Mouse (Mus musculus) megakaryocyte-erythroid progenitor cell, adult 5-6 weeks (primary cell): ENCODE data around the gene Nudt16l1. TPM values are rescaled to one million over a fixed set of nuclear protein-coding genes. Genes with fewer than 3 reads are reported as not detected.

Experiments
- ATAC-seq: replicated peaks from 2 replicates; pipeline ENCODE4 v1.8.0; 2016; ENCODE audit warnings: mild to moderate bottlenecking, inconsistent platforms; ENCODE audit not compliant: severe bottlenecking, poor library complexity, low FRiP score, low TSS enrichment
- total RNA-seq, 2 experiments: library from RNA; stranded (forward) in 1 of 2; stranded (reverse) in 1 of 2; fragments of 200-1000, 215-1000 nt in 1 of 2; fragments of >200 nt in 1 of 2; fragmentation: Nextera tagmentation in 1 of 2; gene quantifications; 2 replicates each; pipeline ENCODE4 v1.2.3; 2014 to 2017

Nudt16l1 gene
- total RNA-seq, 2 experiments from 2014 or later = 15.0 to 46.3 TPM

DNA sequence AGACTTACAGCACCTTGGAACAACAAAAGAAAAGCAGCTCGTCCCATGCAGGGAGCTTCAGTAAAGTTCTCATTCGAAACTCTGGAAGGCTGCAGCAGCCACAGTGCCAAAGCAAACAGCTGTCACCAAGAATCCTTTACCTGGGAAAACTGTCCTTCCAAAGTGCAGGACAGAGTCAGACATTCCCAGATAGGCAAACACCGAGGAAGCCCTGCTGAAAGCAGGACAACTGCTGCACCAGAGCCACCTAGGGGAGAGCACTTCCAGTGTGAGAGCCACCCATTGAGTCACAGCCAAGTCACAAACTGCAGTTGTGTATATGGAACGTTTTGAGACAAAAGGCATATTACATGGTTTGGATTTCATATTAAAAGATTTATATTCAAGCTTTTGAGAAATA lies 6.9 kb downstream of the Nudt16l1 start:
- no peak for ATAC-seq

DNA sequence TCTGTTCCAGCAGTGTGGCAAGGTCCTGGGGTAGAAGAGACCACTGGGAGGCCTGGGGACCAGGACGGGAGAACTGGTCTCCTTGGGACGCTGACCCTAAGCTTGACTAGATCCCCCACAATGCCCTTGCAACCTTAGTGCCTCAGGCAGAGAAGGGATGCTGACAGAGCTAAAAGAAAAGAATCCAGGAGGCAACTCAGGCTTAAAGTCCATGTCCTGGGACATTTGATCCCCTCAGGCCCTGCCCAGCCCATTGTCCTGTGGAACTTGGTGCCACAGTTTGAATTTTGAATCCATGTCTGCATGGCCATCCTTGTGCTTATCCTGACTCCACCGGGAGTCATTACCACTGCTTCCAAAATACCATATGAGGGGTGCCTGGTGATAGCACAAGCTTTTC lies 7.6 kb downstream of the Nudt16l1 start:
- no peak for ATAC-seq

DNA sequence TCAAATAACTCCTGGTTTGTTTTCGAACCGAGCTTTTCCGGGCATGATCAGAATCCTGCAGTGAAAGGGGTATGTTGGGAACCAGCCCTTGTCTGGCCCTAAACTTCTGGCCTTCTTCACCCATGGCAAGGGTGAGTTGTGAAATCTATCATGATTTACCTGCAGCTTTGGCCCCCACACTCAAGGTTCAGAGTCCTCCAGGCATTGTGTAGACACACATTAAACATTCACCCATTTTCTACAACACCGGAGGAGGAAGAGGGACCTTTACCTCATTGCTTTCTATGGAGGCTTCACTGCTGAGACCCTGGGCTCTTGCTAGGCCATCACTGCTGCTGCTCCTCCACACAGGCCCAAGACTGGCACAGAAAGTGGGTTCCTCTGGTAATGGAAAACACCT lies 8.8 kb downstream of the Nudt16l1 start:
- ATAC-seq = no peak

DNA sequence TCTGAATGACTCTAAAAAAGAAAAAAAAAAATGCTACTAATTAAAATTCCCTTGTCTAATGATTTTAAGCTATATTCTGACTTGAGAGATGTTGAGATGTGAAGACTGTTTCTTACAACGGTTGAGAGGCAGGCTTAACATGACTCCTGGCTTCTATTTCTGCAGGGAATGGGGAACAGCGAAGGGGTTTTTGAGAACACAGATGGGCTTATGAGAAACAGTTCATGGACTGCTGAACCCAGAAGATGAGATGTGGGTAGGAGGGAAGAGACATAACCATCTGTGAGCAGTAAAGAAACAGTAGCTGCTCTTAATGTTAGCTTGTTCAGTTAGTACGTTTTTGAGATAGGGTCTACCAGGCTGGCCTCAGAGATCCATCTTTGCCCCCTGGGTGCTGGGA lies 18.0 kb downstream of the Nudt16l1 start:
- ATAC-seq = no peak

DNA sequence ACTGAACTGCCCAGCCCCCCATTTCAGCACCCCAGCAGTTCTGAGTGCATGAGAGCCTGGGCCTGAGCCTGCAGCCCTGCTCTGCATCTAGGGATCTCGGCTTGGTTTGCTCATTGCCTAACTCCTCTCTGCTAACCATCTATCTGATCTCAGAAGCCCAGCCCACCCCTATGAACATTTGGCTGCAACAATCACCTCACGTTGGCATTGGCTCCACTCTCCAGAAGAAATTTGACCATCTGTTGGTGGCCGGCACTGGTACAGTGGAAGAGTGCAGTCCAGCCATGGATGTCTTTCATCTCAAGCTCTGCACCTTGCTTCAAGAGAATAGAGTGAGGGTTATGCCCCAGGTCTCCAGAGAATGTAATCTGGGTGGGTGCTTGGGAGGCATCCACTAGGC lies 18.9 kb downstream of the Nudt16l1 start:
- no peak for ATAC-seq

DNA sequence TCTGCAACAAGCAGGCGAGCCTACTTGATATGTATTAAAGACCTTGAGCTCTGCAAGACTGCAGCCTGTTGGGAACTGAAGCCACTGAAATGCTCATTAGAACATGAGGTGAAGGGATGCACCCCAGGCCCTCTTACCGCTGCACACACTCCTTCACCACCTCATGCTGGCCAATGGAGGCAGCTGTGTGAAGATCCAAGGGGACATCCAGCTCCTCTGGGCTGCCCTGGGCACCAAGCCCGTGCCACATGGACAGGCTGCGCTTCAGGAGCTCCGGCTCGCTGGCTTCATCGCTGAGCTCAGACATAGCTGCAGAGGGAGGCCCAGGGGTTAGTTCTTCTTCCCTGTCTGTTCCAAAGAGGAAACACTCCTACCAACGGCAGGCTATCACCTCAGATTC lies 21.7 kb downstream of the Nudt16l1 start:
- no peak for ATAC-seq

DNA sequence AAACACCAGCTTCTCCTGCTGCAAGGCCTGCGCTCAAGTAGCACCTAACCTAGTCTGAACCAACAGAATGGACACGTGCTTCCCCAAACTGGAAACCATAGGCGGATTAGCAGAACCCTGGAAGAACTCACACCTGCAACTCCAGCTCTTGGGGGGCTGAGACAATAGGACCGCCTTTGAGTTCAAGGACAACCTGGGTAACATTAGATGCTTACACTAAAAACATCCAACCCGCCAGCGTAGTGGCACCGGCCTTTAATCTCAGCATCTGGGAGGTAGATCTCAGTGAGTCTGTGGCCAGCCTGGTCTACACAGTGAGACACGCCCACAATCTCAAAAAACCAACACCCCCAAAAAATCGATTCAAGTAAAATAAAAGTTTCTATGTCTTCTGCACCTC lies 24.8 kb downstream of the Nudt16l1 start:
- no peak for ATAC-seq

DNA sequence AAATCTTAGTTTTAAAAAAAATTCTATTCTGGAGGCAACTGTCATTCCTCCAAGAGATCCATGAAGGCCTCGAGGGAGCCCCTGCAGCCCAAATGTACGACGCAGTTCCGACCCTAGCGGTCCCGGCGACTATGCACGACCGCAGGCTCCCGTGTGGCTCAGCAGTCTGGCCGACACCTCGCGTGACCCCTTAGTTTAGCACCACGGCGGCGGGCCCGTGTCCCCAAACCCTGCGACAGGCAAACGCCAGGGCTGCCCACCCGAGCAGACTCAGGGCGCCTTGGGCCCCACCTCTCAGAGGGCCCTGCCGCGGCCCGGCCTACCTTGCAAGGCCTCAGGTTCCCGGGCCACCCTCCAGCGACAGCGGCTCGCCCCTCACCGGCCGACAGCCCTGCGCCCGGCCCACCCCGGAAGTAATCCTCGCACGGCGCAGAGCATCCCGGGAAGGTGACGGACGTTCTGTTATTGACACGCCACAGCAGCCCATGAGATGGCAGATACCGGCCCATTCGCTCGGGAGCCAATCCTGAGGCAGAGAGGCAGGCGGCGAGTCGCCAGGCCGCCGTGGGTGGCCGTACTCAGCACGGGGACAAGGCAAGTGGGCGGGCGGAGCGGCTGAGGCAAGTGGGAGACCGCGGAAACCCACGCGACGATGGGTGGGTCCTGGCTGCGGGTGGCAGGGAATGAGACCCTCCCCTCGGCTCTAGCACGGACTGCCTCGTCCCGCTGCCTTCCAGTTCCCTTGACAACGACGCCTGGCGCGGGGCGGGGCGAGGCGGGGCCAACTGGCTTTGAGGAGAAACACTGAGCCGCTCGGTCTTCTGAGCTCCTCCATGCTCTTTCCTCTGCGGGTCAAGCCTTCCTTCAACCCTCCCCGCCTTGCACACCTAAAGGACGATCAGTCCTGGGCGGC lies 25.5 kb downstream of the Nudt16l1 start, which contains the start of gene Anks3:
Gene Anks3, minus strand, starts transcription at position 409 of the 913 bp plus-strand sequence.
- ATAC-seq = peak; percentile 95

DNA sequence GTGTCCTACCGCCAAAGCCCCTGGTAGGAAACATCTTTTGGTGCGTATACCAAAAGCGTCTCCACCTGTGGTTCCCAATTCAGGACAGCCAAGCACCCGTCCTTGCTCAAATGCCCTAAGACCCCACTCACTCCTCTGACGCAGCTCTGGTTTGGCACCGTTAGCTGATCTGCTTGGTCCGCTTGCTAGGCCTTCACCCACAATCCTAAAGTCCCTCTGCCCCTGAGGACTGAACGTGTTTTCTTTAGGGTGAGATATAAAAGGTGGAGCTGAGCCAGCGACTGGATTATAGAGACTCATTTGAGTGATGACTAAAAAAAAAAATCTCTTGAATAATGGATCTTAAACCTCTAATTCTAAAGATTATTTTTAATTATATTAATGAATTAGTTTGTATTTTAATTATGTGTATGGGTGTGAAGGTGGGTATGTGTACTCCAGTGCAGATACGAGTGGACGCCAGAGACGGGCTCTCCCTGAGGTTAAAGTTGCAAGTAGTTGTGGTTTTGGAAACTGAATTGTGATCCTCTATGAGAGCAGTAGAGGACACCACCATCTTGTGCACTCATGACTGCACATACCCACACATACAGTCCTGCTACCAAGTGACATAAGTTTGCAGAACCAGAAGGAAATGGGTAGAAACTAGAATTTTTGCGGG lies 26.3 kb downstream of the Nudt16l1 start:
- ATAC-seq = peak; percentile 16; the same call in 1 of the 2 replicates

DNA sequence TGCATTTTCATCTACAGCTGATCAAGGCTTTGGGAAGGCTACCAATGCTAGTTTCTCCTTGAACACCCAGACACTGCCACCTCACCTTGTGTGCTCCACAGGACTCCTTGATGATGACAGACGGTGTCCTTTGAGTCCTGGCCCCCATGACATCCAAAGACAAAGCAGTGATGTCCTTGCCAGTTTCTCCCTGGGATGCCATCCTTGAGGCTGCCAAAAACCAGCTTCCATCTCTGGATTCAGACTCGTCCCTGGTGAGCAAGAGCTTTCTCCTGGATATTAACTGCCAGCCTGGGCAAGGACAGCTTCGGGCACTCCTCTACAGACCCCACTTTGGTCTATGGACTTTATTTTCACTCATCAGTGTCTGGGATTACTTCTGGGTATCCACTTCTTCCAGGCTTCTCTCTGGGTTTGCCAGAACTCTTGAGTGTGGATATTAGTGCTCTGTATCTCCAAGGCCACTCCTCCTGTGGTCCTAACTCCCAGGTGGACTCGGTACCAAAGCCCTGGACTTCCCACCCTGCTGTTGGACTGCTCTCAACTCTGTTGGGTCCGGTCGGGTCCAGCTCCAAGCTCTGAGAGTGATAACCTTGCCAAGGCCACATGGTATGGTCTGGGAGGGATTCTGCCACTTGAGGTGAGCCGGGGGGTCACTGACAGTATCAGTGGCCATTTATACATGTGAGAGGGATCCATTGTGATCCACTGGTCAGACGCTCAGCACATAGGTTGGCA lies 27.0 kb downstream of the Nudt16l1 start:
- no peak for ATAC-seq

DNA sequence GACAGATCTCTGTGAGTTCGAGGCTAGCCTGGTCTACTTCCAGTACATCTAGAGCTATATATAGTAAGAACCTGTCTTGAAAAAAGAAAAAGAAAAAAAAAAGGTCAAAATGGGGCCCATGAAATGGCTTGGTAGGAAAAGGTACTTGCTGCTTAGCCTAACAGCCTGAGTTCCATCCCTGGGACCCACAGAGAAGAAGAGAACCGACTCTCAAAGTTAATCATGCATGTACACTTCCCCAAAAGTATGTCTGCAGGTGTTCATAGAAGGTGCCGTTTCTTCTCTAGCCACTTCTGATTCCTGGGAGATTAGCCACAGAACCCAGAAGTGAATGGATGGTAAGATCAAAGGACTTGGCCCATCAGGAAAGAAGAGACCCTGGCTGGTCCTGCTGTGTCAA lies 29.9 kb downstream of the Nudt16l1 start:
- no peak for ATAC-seq

DNA sequence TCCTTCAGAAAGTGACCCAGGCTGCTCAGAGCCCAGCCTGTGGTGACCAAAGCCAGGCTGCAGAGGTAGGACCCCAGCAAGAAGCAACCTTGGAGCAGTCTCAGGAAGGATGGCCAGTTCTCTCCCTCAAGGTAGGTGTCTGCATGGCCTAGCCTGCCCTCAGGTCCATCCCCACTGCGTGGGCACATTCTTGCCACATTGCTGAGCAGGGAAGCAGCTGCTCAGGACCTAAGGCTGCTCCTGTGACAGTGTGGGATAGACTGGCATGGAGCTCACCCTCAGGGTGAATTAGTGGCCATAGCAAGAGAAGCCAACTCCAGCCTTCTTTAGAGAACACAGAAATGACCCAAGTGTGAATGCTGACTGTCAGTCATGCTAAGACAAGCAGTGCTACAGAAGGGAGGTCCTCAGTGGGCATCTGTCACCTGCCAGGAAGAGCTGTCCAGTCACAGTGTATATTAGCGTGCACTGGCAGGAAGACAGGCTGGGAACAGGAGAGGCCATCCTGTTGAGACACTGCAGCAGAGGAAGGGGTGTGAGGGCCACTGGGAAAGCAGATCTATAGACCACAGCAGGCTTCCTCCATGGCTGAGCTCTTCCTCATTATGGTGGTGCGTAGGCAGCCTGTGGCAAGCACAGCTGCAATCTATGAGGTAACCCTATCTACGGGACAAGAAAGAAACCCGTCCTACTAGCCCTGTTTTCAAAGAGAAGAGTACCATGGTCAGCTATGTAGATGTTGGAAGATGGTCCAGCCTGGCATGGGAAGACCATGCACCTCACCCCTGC lies 30.7 kb downstream of the Nudt16l1 start:
- ATAC-seq = no peak

DNA sequence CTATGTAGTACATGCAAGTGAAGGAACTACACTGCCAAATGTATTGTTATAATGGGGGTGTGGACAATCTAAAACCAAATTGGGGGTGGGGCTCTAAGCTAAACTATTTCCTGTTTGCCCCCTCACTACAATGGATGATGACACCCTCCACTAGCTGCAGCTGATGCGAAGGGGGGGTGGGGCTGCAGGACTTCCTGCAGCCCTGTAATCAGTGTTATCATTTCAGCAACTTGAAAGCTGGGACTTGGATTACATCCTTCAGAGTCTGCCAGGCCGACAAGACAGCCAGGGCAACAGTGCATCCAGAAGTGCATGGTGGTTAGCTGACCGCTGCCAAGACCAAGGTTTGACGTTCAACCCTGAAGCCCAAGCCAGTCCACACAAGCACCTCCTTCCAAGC lies 33.1 kb downstream of the Nudt16l1 start:
- no peak for ATAC-seq

DNA sequence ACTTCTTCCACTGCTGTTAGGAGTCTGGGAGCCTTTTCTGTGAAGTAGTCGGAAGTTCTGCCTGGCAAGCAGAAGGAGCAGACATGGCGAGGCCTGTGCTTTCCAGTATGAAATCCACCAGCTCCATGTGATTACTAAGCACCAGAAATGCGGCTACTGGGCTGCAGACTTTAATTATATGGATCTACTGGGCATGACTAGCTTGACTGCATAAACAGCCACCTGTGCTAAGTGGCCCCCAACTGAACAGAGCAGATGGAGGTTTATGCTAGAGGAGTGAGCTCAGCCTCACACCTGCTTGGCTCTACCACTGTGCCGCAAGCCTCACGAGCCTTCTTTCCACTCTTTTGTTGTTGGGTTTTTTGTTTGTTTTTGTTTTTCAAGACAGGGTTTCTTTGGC lies 36.0 kb downstream of the Nudt16l1 start:
- no peak for ATAC-seq

DNA sequence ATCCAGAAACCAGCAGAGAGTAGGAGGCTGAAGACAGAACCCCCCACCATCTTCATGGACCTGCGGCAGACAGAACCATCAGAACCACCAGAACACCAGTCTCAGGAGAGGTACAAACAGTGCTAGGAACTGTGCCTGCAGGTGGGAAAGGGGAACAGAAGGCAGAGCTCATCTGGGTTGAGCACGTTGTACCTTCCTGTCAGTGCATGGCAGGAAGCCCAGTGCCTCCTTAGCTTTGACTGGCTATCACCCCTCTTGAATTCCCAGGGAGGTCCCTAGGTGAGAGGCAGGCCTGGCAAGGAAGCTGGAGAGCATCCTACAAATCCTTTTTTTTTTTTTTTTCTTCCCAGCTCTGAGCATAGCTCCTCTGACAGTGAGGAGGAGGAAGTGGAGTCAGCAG lies 37.6 kb downstream of the Nudt16l1 start:
- ATAC-seq = no peak

DNA sequence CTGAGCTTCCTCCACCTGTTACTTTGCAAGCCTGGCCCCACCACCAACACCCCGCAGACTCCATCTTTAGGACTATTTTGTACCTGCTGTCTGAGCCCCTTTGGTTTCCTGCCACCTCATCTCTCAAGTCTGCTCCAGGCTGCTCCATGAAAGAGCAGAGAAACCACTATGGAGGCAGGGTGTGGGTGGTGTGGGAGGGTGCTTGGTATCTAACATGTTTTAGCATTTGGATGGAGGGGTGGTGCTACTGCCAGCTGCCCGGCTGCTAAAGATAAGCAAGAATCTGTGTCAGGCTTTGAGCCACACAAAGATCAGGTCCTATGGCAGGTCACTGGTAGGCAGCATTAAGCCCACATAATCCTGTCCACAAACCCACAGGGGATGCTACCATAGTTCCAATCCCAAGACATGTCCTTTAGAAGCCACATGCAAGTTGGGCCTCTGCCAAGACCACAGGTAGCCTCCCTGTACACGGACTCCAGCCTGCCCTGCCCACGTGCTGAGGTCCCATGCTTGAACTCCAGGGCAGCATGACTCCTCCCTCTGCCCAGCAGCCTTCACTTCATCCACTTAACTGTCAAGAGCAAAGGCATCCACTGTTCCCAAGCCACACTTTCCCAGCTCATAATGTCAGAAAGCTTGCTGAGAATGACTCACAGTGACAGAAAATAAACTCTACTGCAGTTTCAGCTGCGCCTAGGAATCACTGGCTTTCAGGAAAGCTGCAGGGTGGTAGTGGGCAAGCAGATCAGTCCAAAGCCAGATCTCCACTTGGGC lies 39.9 kb downstream of the Nudt16l1 start:
- peak; percentile 81 for ATAC-seq

DNA sequence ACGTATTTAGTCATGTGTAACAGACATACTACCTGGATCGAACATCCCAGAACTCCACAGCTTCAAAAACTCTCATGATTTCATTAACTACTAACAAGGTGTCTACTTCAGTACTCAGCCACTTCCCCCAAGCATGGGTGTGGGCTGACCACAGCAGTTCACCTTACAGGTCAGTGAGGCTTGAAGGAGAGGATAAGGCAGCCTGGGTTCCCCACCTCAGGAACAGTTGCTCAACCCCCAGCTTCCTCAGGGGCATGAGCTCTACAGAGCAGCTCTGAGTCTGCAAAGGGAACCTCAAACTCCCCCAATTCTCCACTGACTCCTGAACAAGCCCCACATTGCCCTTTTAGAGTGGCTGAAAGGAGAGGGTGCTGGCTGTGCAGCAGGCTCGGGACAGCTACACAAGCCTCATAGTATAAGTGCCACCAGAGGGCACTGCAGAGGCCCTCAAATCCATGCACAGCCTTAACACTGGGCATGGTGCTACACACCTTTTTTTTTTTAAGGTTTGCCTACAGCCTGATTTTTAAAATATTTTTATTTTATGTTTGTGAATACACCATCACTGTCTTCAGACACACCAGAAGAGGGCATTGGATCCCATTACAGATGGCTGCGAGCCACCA lies 41.3 kb downstream of the Nudt16l1 start:
- peak; percentile 77 for ATAC-seq

DNA sequence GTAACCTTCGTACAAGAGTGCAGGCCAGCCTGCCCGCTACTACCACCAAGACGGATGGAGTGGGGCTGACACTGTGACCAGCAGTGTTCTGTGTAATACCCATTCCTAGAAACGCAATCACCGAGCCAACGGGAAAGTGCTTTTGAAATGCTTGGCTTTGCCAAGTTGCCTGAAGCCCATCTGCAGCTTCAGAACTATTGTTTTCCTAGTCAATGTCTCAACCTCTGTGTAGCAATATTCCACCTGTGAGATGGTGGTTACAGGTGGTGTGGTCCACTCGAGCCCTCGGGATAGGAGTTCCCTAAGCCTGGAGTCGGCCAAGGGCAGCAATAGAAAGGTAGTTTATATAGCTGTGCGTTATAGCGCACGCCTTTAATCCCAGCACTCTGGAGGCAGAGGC lies 46.2 kb downstream of the Nudt16l1 start:
- no peak for ATAC-seq
